Mouse (Mus musculus) embryonic facial prominence, embryonic 12.5 days (tissue): ENCODE measurements at regions not wholly inside any gene's neighbourhood (a gene's known extent, or its start where the extent isn't known, plus 50 kb on each side); places are given as distances from the start of the nearest gene placed in this dataset.

Source experiments
- ATAC-seq: fragments of 200-750 bp; cut with Nextera tagmentation; 2 replicates; pipeline ENCODE4 v1.8.0; 2017; ENCODE audit not compliant: insufficient number of reproducible peaks, insufficient read depth, low FRiP score, low TSS enrichment
- H3K27ac ChIP-seq: fragments of 300-500 bp; sonication (generic); 2 replicates; pipeline ENCODE4 v1.5.1; 2016; ENCODE audit warnings: mild to moderate bottlenecking
- H3K27me3 ChIP-seq: fragments of 300-500 bp; sonication (generic); 2 replicates; pipeline ENCODE4 v1.6.1; 2016; ENCODE audit warnings: mild to moderate bottlenecking, moderate library complexity
- H3K36me3 ChIP-seq: fragments of 300-500 bp; sonication (generic); 2 replicates; pipeline ENCODE4 v1.6.1; 2016; ENCODE audit warnings: mild to moderate bottlenecking
- H3K4me1 ChIP-seq: fragments of 300-500 bp; sonication (generic); 2 replicates; pipeline ENCODE4 v1.6.1; 2016
- H3K4me2 ChIP-seq: fragments of 300-500 bp; sonication (generic); replicated peaks from 2 replicates; pipeline ENCODE4 v1.6.1; 2016; ENCODE audit warnings: mild to moderate bottlenecking, moderate library complexity
- H3K4me3 ChIP-seq: fragments of 300-500 bp; sonication (generic); 2 replicates; pipeline ENCODE4 v1.5.1; 2016; ENCODE audit warnings: mild to moderate bottlenecking
- H3K9ac ChIP-seq: fragments of 300-500 bp; sonication (generic); 2 replicates; pipeline ENCODE4 v1.6.1; 2016; ENCODE audit warnings: mild to moderate bottlenecking, moderate library complexity
- H3K9me3 ChIP-seq: fragments of 300-500 bp; sonication (generic); 2 replicates; pipeline ENCODE4 v1.6.1; 2016; ENCODE audit warnings: mild to moderate bottlenecking, moderate library complexity
- WGBS: fragments of 180-500 bp; shearing (Covaris S2); methylation state at CpG from one replicate; pipeline ENCODE4 v1.1.7; 2016; 5-methylcytosine and 5-hydroxymethylcytosine counted together

GRCm38 (mm10) chr3:137564282-137564681 lies 57.1 kb upstream of the Ddit4l start:
- ATAC-seq: no peak
- Histone ChIP-seq H3K36me3 (no peaks in the 10 kb centered on the region), H3K27ac (no peak overlapping the region), H3K9ac (no peak overlapping the region), H3K9me3 (no peaks in the 10 kb centered on the region), H3K4me1 (peaks cover 21% of the 10 kb centered on the region; the same call in 1 of the 2 replicates), H3K27me3 (no peaks in the 10 kb centered on the region), H3K4me3 (no peak overlapping the region), H3K4me2 (no peak overlapping the region)
- WGBS: 26% methylated on average over 5 of the region's 5 CpGs

DNA sequence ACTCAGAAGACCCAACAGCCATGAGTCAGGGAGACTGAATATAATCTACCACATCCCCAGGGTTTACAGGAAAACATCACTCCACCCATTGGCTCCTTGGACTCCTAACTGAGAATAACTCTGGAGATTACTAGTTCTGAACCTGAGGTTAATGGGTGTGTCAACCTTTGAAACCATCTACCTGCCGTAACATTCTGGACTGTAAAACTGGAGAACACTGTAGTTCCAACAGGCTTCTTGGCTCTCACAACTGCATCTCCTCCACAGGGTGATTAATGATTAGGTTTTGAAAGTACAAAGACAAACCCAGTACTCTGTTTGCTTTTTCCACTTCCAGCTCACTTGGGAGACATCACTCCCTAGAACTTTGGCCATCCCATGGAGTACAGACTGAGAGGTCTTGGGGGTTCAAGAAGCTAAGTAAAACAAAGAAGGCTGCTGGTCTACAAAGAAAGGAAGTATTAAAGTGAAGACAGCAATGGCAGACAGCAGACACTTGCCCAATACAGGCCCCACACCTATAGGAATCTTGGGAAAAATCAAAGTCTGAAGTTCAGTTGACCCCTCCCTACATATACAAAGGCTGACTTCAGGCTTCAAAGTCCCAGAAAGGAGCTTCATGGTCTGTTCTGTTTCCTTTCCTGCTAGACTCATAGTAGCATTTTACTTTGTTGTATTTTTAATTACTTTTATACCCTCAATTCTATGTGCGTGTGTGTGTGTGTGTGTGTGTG lies 52.7 kb upstream of the Ddit4l start:
- H3K9me3 ChIP-seq: no peaks in the 10 kb centered on the region
- no peak overlapping the region for H3K9ac ChIP-seq
- 0 out of 2 replicates have a peak, but pooled peaks cover 7% of the 10 kb centered on the region for H3K4me1 ChIP-seq
- H3K4me2 ChIP-seq: no peak overlapping the region
- no peaks in the 10 kb centered on the region for H3K27me3 ChIP-seq
- no peak overlapping the region for H3K27ac ChIP-seq
- no peak overlapping the region for H3K4me3 ChIP-seq
- 71% methylated on average over 2 of the region's 2 CpGs for WGBS
- no peak for ATAC-seq
- no peaks in the 10 kb centered on the region for H3K36me3 ChIP-seq
